Mouse (Mus musculus) midbrain, embryonic 11.5 days (tissue): ENCODE data around the gene Grk3. TPM values are rescaled to one million over a fixed set of nuclear protein-coding genes. Genes with fewer than 3 reads are reported as not detected.

Experiments used
- ATAC-seq: fragments of 200-750 bp; cut with Nextera tagmentation; 2 replicates; pipeline ENCODE4 v1.8.0; 2017; ENCODE audit warnings: moderate TSS enrichment, moderate library complexity; ENCODE audit not compliant: low FRiP score
- DNase-seq: peaks from one replicate; pipeline ENCODE4 v3.0.0; 2015; ENCODE audit warnings: low spot score; ENCODE audit errors: missing footprints
- H3K27ac ChIP-seq: fragments of 300-500 bp; sonication (generic); 2 replicates; pipeline ENCODE4 v1.5.1; 2014; ENCODE audit warnings: low read depth, low read length
- H3K27me3 ChIP-seq: fragments of 300-500 bp; sonication (generic); 2 replicates; pipeline ENCODE4 v1.6.1; 2014; ENCODE audit warnings: mild to moderate bottlenecking, low read length, moderate library complexity, mixed read lengths; ENCODE audit not compliant: control insufficient read depth, insufficient read depth
- H3K36me3 ChIP-seq: fragments of 300-500 bp; sonication (generic); 2 replicates; pipeline ENCODE4 v1.6.1; 2014; ENCODE audit warnings: mild to moderate bottlenecking, low read length, moderate library complexity, mixed read lengths; ENCODE audit not compliant: control insufficient read depth, insufficient read depth
- H3K4me1 ChIP-seq: fragments of 300-500 bp; sonication (generic); 2 replicates; pipeline ENCODE4 v1.6.1; 2014; ENCODE audit warnings: low read length; ENCODE audit not compliant: control insufficient read depth, insufficient read depth
- H3K4me2 ChIP-seq: fragments of 300-500 bp; sonication (generic); 2 replicates; pipeline ENCODE4 v1.6.1; 2014; ENCODE audit warnings: mild to moderate bottlenecking, moderate library complexity
- H3K4me3 ChIP-seq: fragments of 300-500 bp; sonication (generic); 2 replicates; pipeline ENCODE4 v1.5.1; 2014; ENCODE audit warnings: low read depth, low read length
- H3K9ac ChIP-seq: fragments of 300-500 bp; sonication (generic); 2 replicates; pipeline ENCODE4 v1.6.1; 2014; ENCODE audit warnings: low read length
- H3K9me3 ChIP-seq: fragments of 300-500 bp; sonication (generic); 2 replicates; pipeline ENCODE4 v1.6.1; 2016; ENCODE audit warnings: low read length; ENCODE audit not compliant: control insufficient read depth
- WGBS: fragments of 180-500 bp; shearing (Covaris S2); extraction: QIAGEN DNeasy Blood & Tissue Kit; methylation state at CpG from one replicate; pipeline ENCODE4 v1.1.7; 2014; 5-methylcytosine and 5-hydroxymethylcytosine counted together
- polyA plus RNA-seq: library from polyadenylated mRNA; unstranded; fragments of >200 nt; fragmentation: Nextera tagmentation; extraction: Ambion mirVana; gene quantifications from 2 replicates; pipeline ENCODE4 v1.2.1, GENCODE M21; 2014

Grk3 gene
- 4.2 and 4.6 TPM in 2 replicates for polyA plus RNA-seq

- ATAC-seq, result peak; percentile 87
- Histone ChIP-seq H3K27me3 (peaks cover 6% of the 10 kb centered on the region; the same call in 1 of the 2 replicates), H3K27ac (no peak within 1 kb of the TSS), H3K4me1 (peaks cover 4% of the 10 kb centered on the region; the same call in 1 of the 2 replicates), H3K4me3 (peak within 1 kb of the TSS; percentile 54), H3K4me2 (peak within 1 kb of the TSS; percentile 66), H3K9ac (peak within 1 kb of the TSS; percentile 68), H3K9me3 (no peaks in the 10 kb centered on the region), H3K36me3 (no peaks in the 10 kb centered on the region)
- peak; percentile 93 for DNase-seq
- 5% methylated on average over 40 of the region's 52 CpGs for WGBS
Observed at GRCm38 (mm10) chr5:113015236-113016061, at the start of gene Grk3. Grk3 (minus strand) TSS chr5:113015791.

- Histone ChIP-seq H3K36me3 (no peaks in the 10 kb centered on the region), H3K4me1 (0 out of 2 replicates have a peak, but pooled peaks cover 2% of the 10 kb centered on the region), H3K9ac (no peak overlapping the region), H3K27me3 (no peaks in the 10 kb centered on the region), H3K4me2 (no peak overlapping the region), H3K27ac (no peak overlapping the region), H3K4me3 (no peak overlapping the region), H3K9me3 (no peaks in the 10 kb centered on the region)
- DNase-seq, result peak; percentile 98
- peak; percentile 50; the same call in 1 of the 2 replicates for ATAC-seq
- WGBS, result 4% methylated on average over 16 of the region's 16 CpGs
Observed at GRCm38 (mm10) chr5:113054308-113054707, 38.7 kb upstream of the Grk3 start.

- WGBS, result 80% methylated on average over 7 of the region's 7 CpGs
- no peak overlapping the region for H3K27ac ChIP-seq
Observed at GRCm38 (mm10) chr5:113050581-113051185, 35.1 kb upstream of the Grk3 start.

GRCm38 (mm10) chr5:113049876-113050275 lies 34.3 kb upstream of the Grk3 start:
- Histone ChIP-seq H3K9me3 (no peaks in the 10 kb centered on the region), H3K27me3 (no peaks in the 10 kb centered on the region), H3K27ac (no peak overlapping the region), H3K4me2 (no peak overlapping the region), H3K36me3 (no peaks in the 10 kb centered on the region), H3K4me1 (0 out of 2 replicates have a peak, but pooled peaks cover 2% of the 10 kb centered on the region), H3K9ac (no peak overlapping the region), H3K4me3 (no peak overlapping the region)
- DNase-seq (no peak), ATAC-seq (no peak)

More at GRCm38 (mm10) chr5:113050581-113051185, 35.1 kb upstream of the Grk3 start:
- no peak for DNase-seq
- ATAC-seq, result no peak
- Histone ChIP-seq H3K36me3 (no peaks in the 10 kb centered on the region), H3K4me3 (no peak overlapping the region), H3K9ac (no peak overlapping the region), H3K27me3 (no peaks in the 10 kb centered on the region), H3K4me1 (0 out of 2 replicates have a peak, but pooled peaks cover 2% of the 10 kb centered on the region), H3K9me3 (no peaks in the 10 kb centered on the region), H3K4me2 (no peak overlapping the region)

- no peak for ATAC-seq
- Histone ChIP-seq H3K27me3 (no peaks in the 10 kb centered on the region), H3K27ac (no peak overlapping the region), H3K36me3 (no peaks in the 10 kb centered on the region), H3K9ac (no peak overlapping the region), H3K4me3 (no peak overlapping the region), H3K9me3 (no peaks in the 10 kb centered on the region), H3K4me1 (peaks cover 14% of the 10 kb centered on the region), H3K4me2 (no peak overlapping the region)
- no peak for DNase-seq
- WGBS, result 90% methylated on average over 10 of the region's 10 CpGs
Observed at GRCm38 (mm10) chr5:113045511-113046273, 30.1 kb upstream of the Grk3 start.

GRCm38 (mm10) chr5:113043531-113043930 lies 27.9 kb upstream of the Grk3 start:
- H3K27me3 ChIP-seq, result no peaks in the 10 kb centered on the region
- no peak overlapping the region for H3K27ac ChIP-seq
- H3K4me3 ChIP-seq, result no peak overlapping the region
- H3K36me3 ChIP-seq, result no peaks in the 10 kb centered on the region
- DNase-seq (no peak), ATAC-seq (no peak)
- WGBS, result 87% methylated on average over 8 of the region's 8 CpGs
- no peaks in the 10 kb centered on the region for H3K9me3 ChIP-seq
- no peak overlapping the region for H3K9ac ChIP-seq
- peaks cover 12% of the 10 kb centered on the region for H3K4me1 ChIP-seq
- no peak overlapping the region for H3K4me2 ChIP-seq

- no peak overlapping the region for H3K9ac ChIP-seq
- peaks cover 12% of the 10 kb centered on the region for H3K4me1 ChIP-seq
- WGBS, result 11% methylated on average over 5 of the region's 5 CpGs
- DNase-seq (peak; percentile 89), ATAC-seq (peak; percentile 93)
- no peak overlapping the region for H3K4me3 ChIP-seq
- H3K36me3 ChIP-seq, result no peaks in the 10 kb centered on the region
- H3K9me3 ChIP-seq, result no peaks in the 10 kb centered on the region
- H3K4me2 ChIP-seq, result no peak overlapping the region
- no peaks in the 10 kb centered on the region for H3K27me3 ChIP-seq
- H3K27ac ChIP-seq, result peak overlapping the region; percentile 57
Observed at GRCm38 (mm10) chr5:113041567-113042071, 26.0 kb upstream of the Grk3 start.

- H3K27me3 ChIP-seq, result no peaks in the 10 kb centered on the region
- H3K27ac ChIP-seq, result peak overlapping the region; percentile 57; the same call in 1 of the 2 replicates
- no peaks in the 10 kb centered on the region for H3K9me3 ChIP-seq
- no peak overlapping the region for H3K9ac ChIP-seq
- H3K4me2 ChIP-seq, result no peak overlapping the region
- no peak overlapping the region for H3K4me3 ChIP-seq
- 91% methylated on average over 6 of the region's 6 CpGs for WGBS
- ATAC-seq (no peak), DNase-seq (no peak)
- H3K36me3 ChIP-seq, result no peaks in the 10 kb centered on the region
- peaks cover 12% of the 10 kb centered on the region for H3K4me1 ChIP-seq
Observed at GRCm38 (mm10) chr5:113040776-113041175, 25.2 kb upstream of the Grk3 start.
